Mouse (Mus musculus): Measurements from ENCODE around the gene Daam1. TPM values are rescaled to one million over a fixed set of nuclear protein-coding genes. Genes with fewer than 3 reads are reported as not detected.
"Not testable (repeated sequence)": the region's sequence is repeated elsewhere in the genome, so short reads cannot be mapped to it uniquely, and the experiment has no call there.

Daam1 gene
- polyA plus RNA-seq, 1 experiment from 2014 or later = 16.9 TPM

- no peak for ATAC-seq (ENCODE audit: low FRiP score, low read depth)
- Histone ChIP-seq H3K36me3 (no peaks in the 10 kb centered on the region), H3K9ac (replicated peaks) (no peak overlapping the region), H3K4me2 (replicated peaks) (no peak overlapping the region), H3K4me1 (peaks cover 67% of the 10 kb centered on the region), H3K9me3 (no peaks in the 10 kb centered on the region), H3K27ac (replicated peaks) (no peak overlapping the region), H3K4me3 (no peak overlapping the region), H3K27me3 (no peaks in the 10 kb centered on the region)
- 84% methylated on average over 5 of the region's 5 CpGs for WGBS
Measured at GRCm38 (mm10) chr12:71835966-71836668, 5.2 kb downstream of the Daam1 start.

DNA sequence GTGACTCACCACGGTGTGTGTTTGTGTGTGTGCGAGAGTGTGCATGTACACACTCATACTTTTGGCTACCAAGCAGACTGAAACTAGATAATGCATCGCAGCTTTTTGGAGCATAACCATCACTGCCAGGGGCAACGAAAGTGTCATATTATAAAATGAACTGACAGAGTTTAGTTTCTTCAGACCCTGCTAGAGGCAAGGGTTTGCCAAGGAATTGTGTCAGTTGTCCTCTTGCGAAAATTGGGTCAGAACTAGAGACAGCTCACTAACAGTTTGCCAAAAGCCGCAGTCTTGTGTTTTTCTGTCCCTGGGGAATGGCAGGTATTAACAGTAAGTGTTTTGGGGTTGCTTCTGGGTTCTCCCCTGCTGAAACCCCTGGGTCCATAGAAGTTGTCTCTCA, 5.9 kb downstream of the Daam1 start:
- Histone ChIP-seq H3K27ac (replicated peaks) (no peak overlapping the region), H3K4me2 (replicated peaks) (no peak overlapping the region), H3K27me3 (no peaks in the 10 kb centered on the region), H3K9me3 (no peaks in the 10 kb centered on the region), H3K36me3 (no peaks in the 10 kb centered on the region), H3K4me1 (peaks cover 71% of the 10 kb centered on the region), H3K4me3 (no peak overlapping the region), H3K9ac (replicated peaks) (no peak overlapping the region)
- 94% methylated on average over 6 of the region's 6 CpGs for WGBS
- no peak for ATAC-seq (ENCODE audit: low FRiP score, low read depth)

- Histone ChIP-seq H3K4me3 (no peak overlapping the region), H3K9ac (replicated peaks) (no peak overlapping the region), H3K9me3 (no peaks in the 10 kb centered on the region), H3K4me1 (peaks cover 71% of the 10 kb centered on the region), H3K36me3 (no peaks in the 10 kb centered on the region), H3K27me3 (no peaks in the 10 kb centered on the region), H3K27ac (replicated peaks) (no peak overlapping the region), H3K4me2 (replicated peaks) (no peak overlapping the region)
- no peak for ATAC-seq (ENCODE audit: low FRiP score, low read depth)
- 79% methylated on average over 5 of the region's 5 CpGs for WGBS
Measured at GRCm38 (mm10) chr12:71837576-71837975, 6.7 kb downstream of the Daam1 start.

- no peak for ATAC-seq (ENCODE audit: low FRiP score, low read depth)
- Histone ChIP-seq H3K4me3 (no peak overlapping the region), H3K4me1 (peaks cover 66% of the 10 kb centered on the region), H3K9me3 (no peaks in the 10 kb centered on the region), H3K27ac (replicated peaks) (no peak overlapping the region), H3K27me3 (no peaks in the 10 kb centered on the region), H3K36me3 (no peaks in the 10 kb centered on the region), H3K9ac (replicated peaks) (no peak overlapping the region), H3K4me2 (replicated peaks) (no peak overlapping the region)
- 84% methylated on average over 2 of the region's 2 CpGs for WGBS
Measured at GRCm38 (mm10) chr12:71838230-71838629, 7.4 kb downstream of the Daam1 start.

DNA sequence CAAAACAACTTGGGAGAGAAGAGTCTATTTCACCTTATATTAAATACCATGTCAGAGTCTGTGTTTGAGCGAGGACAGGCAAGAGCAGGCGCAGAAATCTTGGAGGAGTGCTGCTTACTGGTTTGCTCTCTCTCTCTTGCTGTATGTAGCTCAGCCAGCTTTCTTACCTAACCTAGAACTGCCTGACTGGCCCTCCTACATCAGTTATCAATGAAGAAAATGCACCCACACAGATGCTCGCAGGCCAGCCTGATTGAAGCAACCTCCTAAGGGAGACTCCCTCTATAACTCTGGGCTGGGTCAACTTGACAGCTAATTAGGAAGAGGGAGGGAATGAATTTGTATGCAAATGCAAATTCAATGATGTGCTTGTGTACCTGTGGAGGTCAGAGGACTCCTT, 8.8 kb downstream of the Daam1 start:
- WGBS = 73% methylated on average over 3 of the region's 3 CpGs
- Histone ChIP-seq H3K4me3 (no peak overlapping the region), H3K9me3 (no peaks in the 10 kb centered on the region), H3K9ac (replicated peaks) (no peak overlapping the region), H3K27me3 (no peaks in the 10 kb centered on the region), H3K4me2 (replicated peaks) (no peak overlapping the region), H3K4me1 (peaks cover 57% of the 10 kb centered on the region), H3K27ac (replicated peaks) (no peak overlapping the region), H3K36me3 (no peaks in the 10 kb centered on the region)
- ATAC-seq (ENCODE audit: low FRiP score, low read depth) = no peak

GRCm38 (mm10) chr12:71840430-71841186, 9.7 kb downstream of the Daam1 start:
- H3K4me1 ChIP-seq = peaks cover 52% of the 10 kb centered on the region
- no peak overlapping the region for H3K27ac ChIP-seq (replicated peaks)

DNA sequence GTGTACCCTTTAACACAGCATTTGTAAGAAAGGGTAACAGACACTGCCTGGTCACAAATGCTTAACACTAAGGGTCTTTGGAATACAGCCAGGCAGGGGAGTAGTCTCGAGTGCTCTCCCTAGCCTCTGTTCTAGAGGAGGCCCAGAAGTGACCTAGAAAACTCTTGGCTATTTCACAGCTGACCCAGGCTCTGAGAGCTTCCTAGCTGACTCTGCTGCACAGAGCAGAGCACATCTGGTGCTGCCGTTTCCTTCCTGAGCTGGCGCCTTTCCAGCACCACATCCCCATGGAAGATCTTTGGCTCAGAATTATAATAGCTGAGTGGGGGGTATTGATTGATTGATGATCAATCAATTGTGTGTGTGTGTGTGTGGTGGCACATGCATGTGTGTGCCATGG, 11.1 kb downstream of the Daam1 start:
- no peak overlapping the region for H3K9ac ChIP-seq (replicated peaks)
- H3K4me3 ChIP-seq = no peak overlapping the region
- H3K27me3 ChIP-seq = no peaks in the 10 kb centered on the region
- H3K4me2 ChIP-seq (replicated peaks) = no peak overlapping the region
- peaks cover 48% of the 10 kb centered on the region for H3K4me1 ChIP-seq
- no peaks in the 10 kb centered on the region for H3K36me3 ChIP-seq
- H3K9me3 ChIP-seq = no peaks in the 10 kb centered on the region
- whole genome bisulfite sequencing = 67% methylated on average over 3 of the region's 3 CpGs
- H3K27ac ChIP-seq (replicated peaks) = no peak overlapping the region
- no peak for ATAC-seq (ENCODE audit: low FRiP score, low read depth)

More at GRCm38 (mm10) chr12:71840430-71841186, 9.7 kb downstream of the Daam1 start:
- H3K4me2 ChIP-seq (replicated peaks) = no peak overlapping the region
- H3K9me3 ChIP-seq = no peaks in the 10 kb centered on the region
- no peak overlapping the region for H3K4me3 ChIP-seq
- no peaks in the 10 kb centered on the region for H3K36me3 ChIP-seq
- H3K9ac ChIP-seq (replicated peaks) = no peak overlapping the region
- ATAC-seq (ENCODE audit: low FRiP score, low read depth) = no peak
- WGBS = 6% methylated on average over 6 of the region's 6 CpGs
- H3K27me3 ChIP-seq = no peaks in the 10 kb centered on the region

DNA sequence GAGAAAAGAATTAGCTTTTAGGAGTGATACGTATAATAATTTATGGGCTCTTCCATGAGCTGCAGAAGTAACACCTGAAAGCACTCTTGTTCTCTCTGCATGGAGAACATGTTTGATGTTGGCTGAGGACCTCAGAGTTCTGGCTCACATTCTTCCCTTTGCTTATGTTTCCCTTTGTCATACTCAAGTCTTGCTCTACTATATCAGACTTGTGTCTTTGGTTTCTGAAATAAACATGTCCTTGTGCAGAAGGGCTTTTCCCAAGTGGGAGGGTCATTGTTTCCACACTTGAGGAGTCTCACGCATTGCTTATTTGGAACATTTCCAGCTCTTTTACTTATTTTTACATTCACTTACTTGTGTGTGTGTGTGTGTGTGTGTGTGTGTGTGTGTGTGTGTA, 11.7 kb downstream of the Daam1 start:
- no peaks in the 10 kb centered on the region for H3K9me3 ChIP-seq
- peaks cover 42% of the 10 kb centered on the region for H3K4me1 ChIP-seq
- 94% methylated on average over 2 of the region's 2 CpGs for WGBS
- H3K4me3 ChIP-seq = no peak overlapping the region
- no peaks in the 10 kb centered on the region for H3K27me3 ChIP-seq
- no peaks in the 10 kb centered on the region for H3K36me3 ChIP-seq
- no peak for ATAC-seq (ENCODE audit: low FRiP score, low read depth)
- no peak overlapping the region for H3K27ac ChIP-seq (replicated peaks)
- no peak overlapping the region for H3K9ac ChIP-seq (replicated peaks)
- no peak overlapping the region for H3K4me2 ChIP-seq (replicated peaks)

DNA sequence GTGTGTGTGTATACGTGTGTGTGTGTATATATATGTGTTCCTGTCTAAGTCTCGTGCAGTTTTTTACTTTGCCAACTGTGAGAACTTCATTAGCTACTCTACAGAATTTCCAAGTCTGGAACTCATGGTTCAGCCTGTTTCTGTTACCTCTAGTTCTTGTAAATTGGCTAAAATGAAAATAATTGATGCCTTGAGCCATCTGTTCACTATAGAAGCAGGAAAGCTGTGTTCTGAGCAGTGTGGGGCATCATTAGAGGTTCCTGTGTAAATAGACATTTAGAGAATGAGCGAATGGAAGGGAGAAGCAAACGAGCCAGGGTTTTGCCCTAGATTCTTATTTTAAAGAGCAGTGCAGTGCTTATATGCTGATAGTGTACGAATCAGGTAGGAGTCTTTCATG, 14.6 kb downstream of the Daam1 start:
- Histone ChIP-seq H3K36me3 (no peaks in the 10 kb centered on the region), H3K27me3 (no peaks in the 10 kb centered on the region), H3K4me2 (replicated peaks) (no peak overlapping the region), H3K4me3 (no peak overlapping the region), H3K9ac (replicated peaks) (no peak overlapping the region), H3K27ac (replicated peaks) (no peak overlapping the region), H3K4me1 (peaks cover 20% of the 10 kb centered on the region), H3K9me3 (no peaks in the 10 kb centered on the region)
- no peak for ATAC-seq (ENCODE audit: low FRiP score, low read depth)
- 83% methylated on average over 5 of the region's 5 CpGs for WGBS

- H3K4me1 ChIP-seq = peaks cover 11% of the 10 kb centered on the region; the same call in 1 of the 2 replicates
- H3K4me2 ChIP-seq (replicated peaks); H3K27me3 ChIP-seq; H3K36me3 ChIP-seq; H3K9ac ChIP-seq (replicated peaks); H3K9me3 ChIP-seq; H3K27ac ChIP-seq (replicated peaks); H3K4me3 ChIP-seq; ATAC-seq (ENCODE audit: low FRiP score, low read depth): not testable (repeated sequence)
- WGBS = 87% methylated on average over 4 of the region's 4 CpGs
Measured at GRCm38 (mm10) chr12:71846416-71846815, 15.5 kb downstream of the Daam1 start.

GRCm38 (mm10) chr12:71847024-71847423, 16.1 kb downstream of the Daam1 start:
- H3K36me3 ChIP-seq; H3K27ac ChIP-seq (replicated peaks); H3K9me3 ChIP-seq; H3K4me3 ChIP-seq; H3K9ac ChIP-seq (replicated peaks); ATAC-seq (ENCODE audit: low FRiP score, low read depth); H3K4me2 ChIP-seq (replicated peaks); H3K27me3 ChIP-seq; H3K4me1 ChIP-seq: not testable (repeated sequence)
- 94% methylated on average over 6 of the region's 6 CpGs for WGBS

GRCm38 (mm10) chr12:71847617-71848016, 16.7 kb downstream of the Daam1 start:
- ATAC-seq (ENCODE audit: low FRiP score, low read depth) = no peak

More at GRCm38 (mm10) chr12:71847617-71848016, 16.7 kb downstream of the Daam1 start:
- no peaks in the 10 kb centered on the region for H3K36me3 ChIP-seq
- 72% methylated on average over 5 of the region's 5 CpGs for WGBS
- no peak overlapping the region for H3K27ac ChIP-seq (replicated peaks)
- H3K9me3 ChIP-seq = no peaks in the 10 kb centered on the region
- H3K4me2 ChIP-seq (replicated peaks) = no peak overlapping the region
- H3K4me3 ChIP-seq = no peak overlapping the region
- no peaks in the 10 kb centered on the region for H3K27me3 ChIP-seq
- H3K9ac ChIP-seq (replicated peaks) = no peak overlapping the region
- 0 out of 2 replicates have a peak, but pooled peaks cover 3% of the 10 kb centered on the region for H3K4me1 ChIP-seq

Data from midbrain, embryonic 12.5 days (tissue).